Mouse (Mus musculus): Measurements from ENCODE around the gene B4galt7.

- TF ChIP-seq MYOG (IDR thresholded peaks at IDR 0.05; ENCODE audit: control insufficient read depth, extremely low read depth, insufficient read length) (no peak), CTCF (IDR thresholded peaks at IDR 0.05; ENCODE audit: control insufficient read depth, insufficient read depth, insufficient read length) (peak; percentile 61), USF1 (IDR thresholded peaks at IDR 0.05; ENCODE audit: low read depth) (no peak), MAX (IDR thresholded peaks at IDR 0.05) (no peak), FOSL1 (IDR thresholded peaks at IDR 0.05; ENCODE audit: insufficient read depth, low read length, poor library complexity, severe bottlenecking) (no peak), MYOD1 (IDR thresholded peaks at IDR 0.05; ENCODE audit: control insufficient read depth, insufficient read length, low read depth) (no peak), CEBPB (IDR thresholded peaks at IDR 0.05; ENCODE audit: low read depth) (no peak)
Observed at GRCm38 (mm10) chr13:55601611-55602010, 1.9 kb downstream of the B4galt7 start.
